9 mouse cellular contexts compared by ENCODE assay signal in the genomic region with DNA sequence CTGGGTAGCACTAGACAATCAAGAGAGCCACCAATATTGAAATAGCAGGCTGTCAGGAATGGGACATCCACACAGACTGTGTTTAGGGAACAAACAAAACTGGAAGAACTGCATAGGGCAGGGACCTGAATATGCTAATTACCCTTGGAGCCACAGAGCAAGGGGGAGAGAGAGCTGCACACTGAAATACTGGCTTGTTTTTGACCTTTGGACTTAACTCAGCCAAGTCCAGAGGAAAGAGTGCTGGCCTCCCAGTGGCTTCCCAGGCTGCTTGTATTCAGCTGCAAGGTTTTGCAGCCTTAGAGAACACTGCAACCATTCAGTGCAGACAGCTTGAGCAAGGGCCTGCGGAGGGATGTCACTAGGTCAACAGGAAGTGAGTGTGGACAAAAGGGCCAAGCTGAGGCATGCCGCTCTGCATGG.
DNase-seq lines count a peak whose midpoint lies in the region; ATAC-seq and TF ChIP-seq lines count a peak whose summit lies in the region.
"Had no signal": no experiment of that assay in that cellular context is flagged by ENCODE, and none has a peak within 500 bp of the region (broad histone marks: within the 10 kb centered on the region; RNA-seq: fewer than 3 reads in every experiment).

No protein-coding gene starts in this region.

- TF ChIP-seq CTCF in kidney, adult 2 months (conservative IDR thresholded peaks at IDR 0.05; ENCODE audit: insufficient read depth, insufficient read length, low read depth, low read length): 0 out of 2 replicates have a peak, but pooled peaks have one; percentile 11

- H3K27ac ChIP-seq in heart, embryonic 11.5 days (ENCODE audit: low read depth, low read length): no peak overlapping the region
- H3K27ac ChIP-seq in kidney, adult 2 months (ENCODE audit: insufficient read depth, low read depth, low read length): peak overlapping the region; percentile 42
- peak overlapping the region; percentile 14; the same call in 1 of the 2 replicates for H3K27ac ChIP-seq in lung, embryonic 16.5 days (ENCODE audit: low read length)

- H3K36me3 ChIP-seq in heart, embryonic 11.5 days (ENCODE audit: control insufficient read depth, insufficient read depth, low read length): no peaks in the 10 kb centered on the region
- no peaks in the 10 kb centered on the region for H3K36me3 ChIP-seq in kidney, adult 2 months (ENCODE audit: control insufficient read depth, insufficient read depth, low read length)
- no peaks in the 10 kb centered on the region for H3K36me3 ChIP-seq in lung, embryonic 16.5 days (ENCODE audit: control insufficient read depth, insufficient read depth, low read length)
- H3K36me3 ChIP-seq: G1E had no signal

- ATAC-seq in heart, embryonic 11.5 days (replicated peaks; ENCODE audit: insufficient number of reproducible peaks, low FRiP score, low TSS enrichment): no peak
- ATAC-seq in lung, embryonic 16.5 days (ENCODE audit: low read depth): peak; percentile 86
- no peak for ATAC-seq in CD4-positive, CD25-positive, alpha-beta regulatory T cell, adult 4 months

- DNase-seq in heart, adult 11 months: peak; percentile 98
- peak; percentile 41 for DNase-seq in embryo, embryonic 9.5 days (ENCODE audit: extremely low spot score)
- DNase-seq in kidney, adult 2 months: peak; percentile 86
- peak; percentile 80 for DNase-seq in yolk sac, embryonic 10.5 days (ENCODE audit: low spot score)
- no peak for DNase-seq in frontal cortex, postnatal 14 days (ENCODE audit: low spot score in 2 of 2)

- H3K4me1 ChIP-seq in heart, embryonic 11.5 days (ENCODE audit: control insufficient read depth, insufficient read depth, low read length): peaks cover 10% of the 10 kb centered on the region; the same call in 1 of the 2 replicates
- peaks cover 2% of the 10 kb centered on the region; the same call in 1 of the 2 replicates for H3K4me1 ChIP-seq in kidney, adult 2 months (ENCODE audit: control insufficient read depth, insufficient read depth, low read length)
- peaks cover 9% of the 10 kb centered on the region for H3K4me1 ChIP-seq in lung, embryonic 16.5 days (replicated peaks; ENCODE audit: control insufficient read depth, insufficient read depth, low read length)

- H3K4me2 ChIP-seq in heart, embryonic 11.5 days: no peak overlapping the region
- no peak overlapping the region for H3K4me2 ChIP-seq in lung, embryonic 16.5 days (ENCODE audit: low read depth, low read length)

- no peaks in the 10 kb centered on the region for H3K27me3 ChIP-seq in heart, embryonic 11.5 days (ENCODE audit: control insufficient read depth, insufficient read depth, low read length)
- no peaks in the 10 kb centered on the region for H3K27me3 ChIP-seq in kidney, adult 2 months (replicated peaks; ENCODE audit: control insufficient read depth, insufficient read depth, low read length)
- H3K27me3 ChIP-seq in lung, embryonic 16.5 days (ENCODE audit: control insufficient read depth, insufficient read depth, low read depth, low read length): no peaks in the 10 kb centered on the region

- H3K4me3 ChIP-seq in heart, embryonic 11.5 days (ENCODE audit: low read depth, low read length): no peak overlapping the region
- H3K4me3 ChIP-seq in kidney, adult 2 months (ENCODE audit: insufficient read depth, low read depth, low read length): no peak overlapping the region
- H3K4me3 ChIP-seq in lung, embryonic 16.5 days (ENCODE audit: low read length): no peak overlapping the region

- no peak for TF ChIP-seq POLR2A in kidney, adult 2 months (IDR thresholded peaks at IDR 0.05; ENCODE audit: low read depth, low read length)

- H3K9me3 ChIP-seq in heart, embryonic 11.5 days (replicated peaks; ENCODE audit: control insufficient read depth, low read length): no peaks in the 10 kb centered on the region
- H3K9me3 ChIP-seq in lung, embryonic 16.5 days (ENCODE audit: control insufficient read depth, low read length): no peaks in the 10 kb centered on the region

- 48% methylated on average over 2 of the region's 2 CpGs for WGBS in heart, embryonic 11.5 days (ENCODE audit: insufficient replicate concordance)
- 22% methylated on average over 2 of the region's 2 CpGs for WGBS in kidney, adult 2 months
- 17% methylated on average over 2 of the region's 2 CpGs for WGBS in lung, embryonic 16.5 days

- H3K9ac ChIP-seq in heart, embryonic 11.5 days (ENCODE audit: low read depth, low read length): no peak overlapping the region
- no peak overlapping the region for H3K9ac ChIP-seq in lung, embryonic 16.5 days (ENCODE audit: low read length)

Comparison
In these comparisons a context has a peak if more than half of its experiments do, and no peak if none do; other contexts are left out.
1. DNase-seq: peak in heart, adult 11 months (single experiment), embryo, embryonic 9.5 days (single experiment), kidney, adult 2 months (single experiment) and yolk sac, embryonic 10.5 days (single experiment); none in frontal cortex, postnatal 14 days (0 of 2).